Mouse (Mus musculus) hindbrain, embryonic 14.5 days (tissue): ENCODE data around the gene Tmem151a. TPM values are rescaled to one million over a fixed set of nuclear protein-coding genes. Genes with fewer than 3 reads are reported as not detected.
A peak's percentile ranks its signal among the peaks of the same experiment; 100 is the strongest.

Experiments used
- ATAC-seq: fragments of 200-750 bp; cut with Nextera tagmentation; 2 replicates; pipeline ENCODE4 v1.8.0; 2017; ENCODE audit warnings: moderate number of reproducible peaks, mild to moderate bottlenecking, moderate TSS enrichment, moderate library complexity; ENCODE audit not compliant: low FRiP score
- DNase-seq: peaks from one replicate; pipeline ENCODE4 v3.0.0-alpha.2; 2015; ENCODE audit warnings: low spot score
- H3K27ac ChIP-seq: fragments of 300-500 bp; sonication (generic); 2 replicates; pipeline ENCODE4 v1.5.1; 2014; ENCODE audit warnings: mild to moderate bottlenecking, moderate library complexity
- H3K27me3 ChIP-seq: fragments of 300-500 bp; sonication (generic); 2 replicates; pipeline ENCODE4 v1.6.1; 2014; ENCODE audit warnings: mild to moderate bottlenecking, low read length, mixed read lengths; ENCODE audit not compliant: control insufficient read depth, insufficient read depth
- H3K36me3 ChIP-seq: fragments of 300-500 bp; sonication (generic); replicated peaks from 2 replicates; pipeline ENCODE4 v1.6.1; 2014; ENCODE audit not compliant: control insufficient read depth, insufficient read depth
- H3K4me1 ChIP-seq: fragments of 300-500 bp; sonication (generic); replicated peaks from 2 replicates; pipeline ENCODE4 v1.6.1; 2014; ENCODE audit warnings: antibody characterized with exemption, low read length, mixed read lengths; ENCODE audit not compliant: control insufficient read depth, insufficient read depth
- H3K4me2 ChIP-seq: fragments of 300-500 bp; sonication (generic); replicated peaks from 2 replicates; pipeline ENCODE4 v1.6.1; 2014; ENCODE audit warnings: mild to moderate bottlenecking, moderate library complexity
- H3K4me3 ChIP-seq: fragments of 300-500 bp; sonication (generic); replicated peaks from 2 replicates; pipeline ENCODE4 v1.5.1; 2014; ENCODE audit warnings: mild to moderate bottlenecking, low read length
- H3K9ac ChIP-seq: fragments of 300-500 bp; sonication (generic); 2 replicates; pipeline ENCODE4 v1.6.1; 2014
- H3K9me3 ChIP-seq: fragments of 300-500 bp; sonication (generic); 2 replicates; pipeline ENCODE4 v1.6.1; 2016; ENCODE audit warnings: low read length; ENCODE audit not compliant: control insufficient read depth
- WGBS: fragments of 180-500 bp; shearing (Covaris S2); extraction: QIAGEN DNeasy Blood & Tissue Kit; methylation state at CpG from one replicate; pipeline ENCODE4 v1.1.7; 2014; 5-methylcytosine and 5-hydroxymethylcytosine counted together
- polyA plus RNA-seq: library from polyadenylated mRNA; unstranded; fragments of >200 nt; fragmentation: Nextera tagmentation; extraction: Ambion mirVana; gene quantifications from 2 replicates; pipeline ENCODE4 v1.2.1, GENCODE M21; 2014

The Tmem151a gene
- 20.7 and 23.8 TPM in 2 replicates for polyA plus RNA-seq

GRCm38 (mm10) chr19:5085145-5085863 lies at the start of gene Tmem151a:
TSS of gene Tmem151a (minus strand) at chr19:5085531.
- peaks cover 57% of the 10 kb centered on the region for H3K27me3 ChIP-seq
- peaks cover 2% of the 10 kb centered on the region for H3K36me3 ChIP-seq
- H3K27ac ChIP-seq = no peak within 1 kb of the TSS
- H3K9me3 ChIP-seq = no peaks in the 10 kb centered on the region
- no peak for DNase-seq
- ATAC-seq = no peak
- H3K9ac ChIP-seq = peak within 1 kb of the TSS; percentile 82
- under 1% methylated on average over 63 of the region's 69 CpGs for WGBS
- H3K4me2 ChIP-seq = peak within 1 kb of the TSS; percentile 75
- peaks cover 16% of the 10 kb centered on the region for H3K4me1 ChIP-seq
- peak within 1 kb of the TSS; percentile 57 for H3K4me3 ChIP-seq

GRCm38 (mm10) chr19:5131237-5131636 lies 45.9 kb upstream of the Tmem151a start:
- DNase-seq (no peak), ATAC-seq (no peak)
- Histone ChIP-seq H3K9ac (no peak overlapping the region), H3K4me3 (no peak overlapping the region), H3K36me3 (peaks cover 33% of the 10 kb centered on the region), H3K9me3 (no peaks in the 10 kb centered on the region), H3K27me3 (no peaks in the 10 kb centered on the region), H3K4me1 (no peaks in the 10 kb centered on the region), H3K27ac (no peak overlapping the region), H3K4me2 (no peak overlapping the region)
- WGBS = 83% methylated on average over 4 of the region's 4 CpGs

- Histone ChIP-seq H3K4me1 (no peaks in the 10 kb centered on the region), H3K4me3 (no peak overlapping the region), H3K9ac (no peak overlapping the region), H3K9me3 (no peaks in the 10 kb centered on the region), H3K36me3 (peaks cover 18% of the 10 kb centered on the region), H3K27me3 (no peaks in the 10 kb centered on the region), H3K27ac (no peak overlapping the region), H3K4me2 (no peak overlapping the region)
- no peak for ATAC-seq
- DNase-seq = no peak
- WGBS = 43% methylated on average over 1 of the region's 1 CpGs
These were observed 44.4 kb upstream of the Tmem151a start for GRCm38 (mm10) chr19:5129770-5130169.

- WGBS = 75% methylated on average over 7 of the region's 7 CpGs
- no peaks in the 10 kb centered on the region for H3K9me3 ChIP-seq
- DNase-seq (no peak), ATAC-seq (no peak)
- no peak overlapping the region for H3K4me2 ChIP-seq
- H3K27ac ChIP-seq = no peak overlapping the region
- no peak overlapping the region for H3K4me3 ChIP-seq
- H3K27me3 ChIP-seq = no peaks in the 10 kb centered on the region
- peaks cover 3% of the 10 kb centered on the region; the same call in 1 of the 2 replicates for H3K4me1 ChIP-seq
- H3K36me3 ChIP-seq = no peaks in the 10 kb centered on the region
- no peak overlapping the region for H3K9ac ChIP-seq
These were observed 38.8 kb upstream of the Tmem151a start for GRCm38 (mm10) chr19:5124055-5124614.

GRCm38 (mm10) chr19:5123241-5123640 lies 37.9 kb upstream of the Tmem151a start:
- no peaks in the 10 kb centered on the region for H3K9me3 ChIP-seq
- no peaks in the 10 kb centered on the region for H3K27me3 ChIP-seq
- DNase-seq = no peak
- no peak overlapping the region for H3K4me2 ChIP-seq
- H3K9ac ChIP-seq = no peak overlapping the region
- no peak overlapping the region for H3K27ac ChIP-seq
- WGBS = 89% methylated on average over 3 of the region's 3 CpGs
- H3K36me3 ChIP-seq = no peaks in the 10 kb centered on the region
- ATAC-seq = no peak
- peaks cover 11% of the 10 kb centered on the region for H3K4me1 ChIP-seq
- no peak overlapping the region for H3K4me3 ChIP-seq

GRCm38 (mm10) chr19:5122492-5122891 lies 37.2 kb upstream of the Tmem151a start:
- H3K4me2 ChIP-seq = no peak overlapping the region
- no peaks in the 10 kb centered on the region for H3K36me3 ChIP-seq
- H3K4me3 ChIP-seq = no peak overlapping the region
- 68% methylated on average over 10 of the region's 10 CpGs for WGBS
- no peak for ATAC-seq
- no peak overlapping the region for H3K27ac ChIP-seq
- no peaks in the 10 kb centered on the region for H3K27me3 ChIP-seq
- no peak for DNase-seq
- H3K9me3 ChIP-seq = no peaks in the 10 kb centered on the region
- H3K4me1 ChIP-seq = peaks cover 11% of the 10 kb centered on the region
- H3K9ac ChIP-seq = no peak overlapping the region

- Histone ChIP-seq H3K9ac (peak within 1 kb of the TSS; percentile 94), H3K4me1 (peaks cover 20% of the 10 kb centered on the region), H3K9me3 (no peaks in the 10 kb centered on the region), H3K36me3 (peaks cover 21% of the 10 kb centered on the region), H3K27me3 (no peaks in the 10 kb centered on the region), H3K4me3 (peak within 1 kb of the TSS; percentile 93), H3K4me2 (peak within 1 kb of the TSS; percentile 81), H3K27ac (peak within 1 kb of the TSS; percentile 94)
- ATAC-seq = no peak; the same call in 1 of the 2 replicates
- DNase-seq = no peak
- WGBS = under 1% methylated on average over 18 of the region's 18 CpGs
These were observed 33.0 kb upstream of the Tmem151a start, which contains the start of gene Klc2 for GRCm38 (mm10) chr19:5118384-5118698. TSS of gene Klc2 (minus strand) at chr19:5118560.

- Histone ChIP-seq H3K4me1 (peaks cover 20% of the 10 kb centered on the region), H3K27me3 (no peaks in the 10 kb centered on the region), H3K36me3 (peaks cover 27% of the 10 kb centered on the region), H3K27ac (peak overlapping the region; percentile 94), H3K4me2 (peak overlapping the region; percentile 81), H3K4me3 (peak overlapping the region; percentile 93), H3K9me3 (no peaks in the 10 kb centered on the region), H3K9ac (peak overlapping the region; percentile 94)
- ATAC-seq (peak; percentile 89), DNase-seq (peak; percentile 87)
- 1% methylated on average over 71 of the region's 83 CpGs for WGBS
These were observed 32.4 kb upstream of the Tmem151a start for GRCm38 (mm10) chr19:5117494-5118383.

GRCm38 (mm10) chr19:5113783-5114182 lies 28.5 kb upstream of the Tmem151a start:
- Histone ChIP-seq H3K9me3 (no peaks in the 10 kb centered on the region), H3K27me3 (no peaks in the 10 kb centered on the region), H3K27ac (peak overlapping the region; percentile 16; the same call in 1 of the 2 replicates), H3K4me3 (no peak overlapping the region), H3K36me3 (peaks cover 66% of the 10 kb centered on the region), H3K4me2 (no peak overlapping the region), H3K4me1 (peaks cover 13% of the 10 kb centered on the region), H3K9ac (no peak overlapping the region)
- DNase-seq = no peak
- no peak for ATAC-seq
- WGBS = 82% methylated on average over 7 of the region's 7 CpGs
